Mouse (Mus musculus) urinary bladder, postnatal 10 days (tissue): ENCODE data around the gene Gm3285.

Source experiments
- DNase-seq: peaks from one replicate; pipeline ENCODE4 v3.0.0; 2022; ENCODE audit warnings: low spot score

Gm3285 gene

DNA sequence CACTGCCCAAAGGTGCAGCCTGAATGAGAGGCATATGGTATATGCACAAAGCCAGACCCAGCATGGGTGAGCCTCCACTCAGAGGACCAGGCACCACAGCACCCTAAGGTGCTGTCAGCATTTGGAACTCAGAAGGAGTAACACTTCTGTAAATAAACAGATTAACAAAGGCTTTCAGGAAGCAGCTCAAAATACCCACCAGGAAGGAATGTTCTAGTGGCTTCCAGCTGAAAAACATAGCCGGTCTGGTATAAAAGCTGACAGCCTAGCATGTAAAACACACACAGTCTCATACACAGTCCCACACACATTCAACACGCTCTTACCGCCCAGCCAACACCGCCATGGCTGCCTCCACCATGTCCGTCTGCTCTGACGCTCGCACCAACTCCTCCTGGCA lies at the start of gene Gm3285:
Gm3285 (plus strand) TSS at position 301 of the 400 bp plus-strand sequence.
- no peak for DNase-seq

DNA sequence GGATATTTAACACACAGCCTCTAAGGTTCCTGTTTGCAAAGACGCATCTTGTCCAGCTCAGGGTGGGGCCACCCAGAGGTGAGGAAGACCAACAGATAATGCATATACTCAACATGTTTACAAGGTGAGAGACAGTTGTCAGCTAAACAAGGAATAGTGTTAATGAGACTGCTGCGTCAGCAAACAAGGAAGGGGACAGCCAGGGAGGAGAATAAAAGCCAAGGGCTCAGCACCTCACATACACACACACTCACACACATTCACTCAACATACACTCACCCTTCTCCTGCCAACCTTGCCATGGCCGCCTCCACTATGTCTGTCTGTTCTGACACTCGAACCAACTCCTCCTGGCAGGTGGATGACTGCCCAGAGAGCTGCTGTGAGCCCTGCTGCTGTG lies 47.4 kb upstream of the Gm3285 start, which contains the start of gene Gm2696:
Gm2696 (plus strand) TSS at position 301 of the 400 bp plus-strand sequence.
- DNase-seq = no peak

DNA sequence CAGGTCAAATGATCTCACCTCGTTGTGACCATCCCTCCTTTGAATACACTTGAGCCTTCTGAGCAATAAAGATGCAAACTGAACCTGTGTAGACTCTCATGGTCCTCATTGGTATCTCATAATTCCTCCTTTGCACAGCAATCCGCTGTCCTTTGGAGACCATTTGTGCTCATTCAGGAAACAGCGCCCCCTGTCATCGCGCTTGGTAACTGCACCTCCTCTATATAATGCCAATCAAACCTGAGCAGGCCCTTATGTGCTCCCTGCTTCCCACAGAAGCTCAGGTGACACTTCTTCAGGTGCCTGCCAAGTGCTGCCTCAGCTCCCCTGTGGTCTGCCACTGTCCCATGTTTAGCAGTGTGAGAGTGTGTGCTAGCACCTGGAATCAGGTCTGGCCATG lies 46.3 kb upstream of the Gm3285 start:
- no peak for DNase-seq

DNA sequence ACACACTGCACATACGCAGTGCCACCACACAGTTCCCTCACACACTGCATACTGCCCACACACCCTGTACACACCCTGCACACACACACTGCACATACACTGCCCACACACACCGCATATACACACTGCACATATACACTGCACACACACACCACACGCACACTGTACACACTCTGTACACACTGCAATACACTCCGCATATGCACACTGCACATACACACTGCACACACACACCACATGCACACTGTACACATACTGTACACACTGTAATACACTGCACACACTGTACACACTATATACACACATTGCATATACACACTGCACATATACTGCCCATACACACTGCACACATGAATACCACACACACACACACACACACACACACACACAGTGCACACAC lies 43.3 kb upstream of the Gm3285 start:
- no peak for DNase-seq

DNA sequence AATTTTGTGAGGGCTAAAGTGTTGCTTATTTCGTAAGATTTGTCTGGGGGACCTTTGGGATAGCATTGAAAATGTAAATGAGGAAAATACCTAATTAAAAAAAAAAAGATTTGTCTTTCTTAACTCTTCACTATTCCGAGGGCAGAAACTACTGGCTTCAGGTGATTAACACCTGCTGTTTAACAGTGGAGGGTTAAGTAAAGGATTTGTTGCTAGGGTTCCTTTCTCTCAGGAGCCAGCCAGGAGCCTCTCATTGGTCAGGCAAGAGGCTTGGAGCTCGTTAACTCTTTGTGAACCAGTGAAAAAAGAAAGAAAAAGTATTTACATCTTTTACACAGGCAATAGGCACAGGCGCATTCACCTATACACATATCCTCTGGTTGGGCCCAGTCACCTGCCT lies 42.6 kb upstream of the Gm3285 start:
- DNase-seq = no peak

DNA sequence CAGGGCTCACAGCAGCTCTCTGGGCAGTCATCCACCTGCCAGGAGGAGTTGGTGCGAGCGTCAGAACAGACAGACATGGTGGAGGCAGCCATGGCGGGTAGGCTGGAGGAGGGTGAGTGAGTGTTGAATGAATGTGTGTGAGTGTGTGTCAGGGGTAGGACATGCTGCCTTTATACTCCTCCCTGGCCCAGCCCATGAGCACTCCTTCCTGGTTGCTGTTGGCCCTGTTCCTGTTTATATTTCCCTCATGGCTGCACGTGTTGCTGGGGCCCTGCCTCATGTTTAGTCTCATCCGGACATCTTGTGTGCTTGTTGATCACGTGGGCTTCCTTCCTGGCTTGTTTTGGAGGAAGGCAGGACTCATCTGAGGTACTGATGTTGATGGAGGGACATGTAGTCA lies 34.8 kb upstream of the Gm3285 start, which contains the start of gene Krtap10-4:
Krtap10-4 (minus strand) TSS at position 145 of the 400 bp plus-strand sequence.
- no peak for DNase-seq

DNA sequence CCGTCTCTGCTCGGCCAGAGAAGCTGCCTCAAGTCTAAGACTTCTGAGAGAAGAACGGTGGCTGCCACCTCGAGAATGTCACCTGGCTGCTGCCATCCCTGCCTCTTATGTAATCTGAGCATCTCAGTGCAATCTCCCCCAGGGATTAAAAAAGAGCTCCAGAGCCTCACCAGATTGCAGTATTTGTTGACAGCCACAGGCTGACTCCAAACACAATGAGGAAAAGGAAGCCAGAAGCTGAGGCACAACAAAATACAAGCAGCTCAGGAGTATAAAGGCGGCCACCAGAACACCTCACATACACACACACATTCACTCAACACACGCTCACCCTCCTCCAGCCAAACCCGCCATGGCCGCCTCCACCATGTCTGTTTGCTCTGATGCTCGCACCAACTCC lies 26.1 kb upstream of the Gm3285 start, which contains the start of gene Krtap10-10:
Krtap10-10 (plus strand) TSS at position 301 of the 400 bp plus-strand sequence.
- no peak for DNase-seq

DNA sequence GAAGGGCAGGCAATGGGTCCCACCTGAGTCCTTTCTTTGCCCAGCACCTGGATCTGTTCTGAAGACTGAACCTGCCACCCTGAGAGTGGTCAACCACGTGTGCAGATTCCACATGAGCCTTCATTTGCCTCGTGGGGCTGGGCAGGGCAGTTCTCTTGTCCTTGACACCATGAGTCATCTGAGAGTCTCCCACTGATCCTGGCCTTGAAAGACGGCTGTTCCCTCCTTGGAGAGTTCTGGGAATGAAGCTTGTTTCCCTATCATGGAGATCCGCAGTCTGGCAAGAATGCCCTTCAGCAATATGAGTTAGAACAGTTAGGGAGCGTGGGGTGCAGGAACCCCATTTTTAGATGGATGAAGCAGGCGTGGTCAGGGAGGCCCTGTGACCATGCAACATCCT lies 22.8 kb upstream of the Gm3285 start:
- no peak for DNase-seq

DNA sequence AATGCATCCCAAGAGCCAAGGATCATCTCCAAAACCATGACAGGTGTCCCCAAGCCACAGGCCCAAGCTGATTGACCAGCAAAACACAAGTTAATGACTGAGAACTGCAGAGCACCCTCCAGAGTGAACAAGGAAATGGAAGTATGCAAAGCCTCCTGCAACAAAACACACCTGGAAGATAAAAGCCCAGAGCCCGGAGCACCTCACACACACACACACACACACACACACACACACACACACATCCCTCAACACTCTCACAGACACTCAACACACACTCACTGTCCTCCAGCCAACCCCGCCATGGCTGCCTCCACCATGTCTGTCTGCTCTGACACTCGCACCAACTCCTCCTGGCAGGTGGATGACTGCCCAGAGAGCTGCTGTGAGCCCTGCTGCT lies 15.3 kb upstream of the Gm3285 start, which contains the start of gene Gm36176:
Gm36176 (plus strand) TSS at position 301 of the 400 bp plus-strand sequence.
- DNase-seq = no peak

DNA sequence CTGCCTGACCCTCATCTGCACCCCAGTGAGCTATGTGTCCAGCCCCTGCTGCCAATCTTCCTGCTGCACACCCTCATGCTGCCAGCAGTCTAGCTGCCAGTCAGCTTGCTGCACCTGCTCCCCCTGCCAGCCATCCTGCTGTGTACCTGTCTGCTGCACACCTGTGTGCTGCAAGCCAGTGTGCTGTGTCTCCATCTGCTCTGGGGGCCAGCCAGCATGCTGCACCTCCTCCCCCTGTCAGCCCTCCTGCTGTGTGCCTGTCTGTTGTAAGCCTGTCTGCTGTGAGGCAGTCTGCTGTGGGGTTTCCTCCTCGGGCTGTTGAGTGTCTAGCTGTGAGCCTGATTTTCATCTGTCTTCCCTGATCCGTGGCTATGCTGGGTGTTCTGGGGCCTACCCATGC lies 14.8 kb upstream of the Gm3285 start:
- no peak for DNase-seq

DNA sequence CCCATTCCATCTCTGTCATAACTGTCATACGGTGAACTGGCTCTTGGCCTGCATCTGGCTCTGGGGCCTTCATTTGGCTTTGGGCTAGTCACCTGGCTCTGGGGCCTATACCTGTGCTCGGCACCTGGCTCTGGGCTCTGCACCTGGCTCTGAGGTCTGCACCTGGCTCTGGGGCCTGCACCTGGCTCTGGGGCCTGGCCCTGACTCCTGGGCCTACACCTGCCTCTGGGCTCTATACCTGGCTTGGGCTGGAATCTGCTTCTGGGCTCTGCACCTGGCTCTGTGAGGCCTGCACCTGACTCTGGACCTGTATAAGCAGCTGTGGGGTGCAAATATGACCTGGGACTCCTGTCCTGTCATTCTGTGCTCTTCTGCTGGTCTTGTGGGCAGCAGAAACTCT lies 14.2 kb upstream of the Gm3285 start:
- no peak for DNase-seq

DNA sequence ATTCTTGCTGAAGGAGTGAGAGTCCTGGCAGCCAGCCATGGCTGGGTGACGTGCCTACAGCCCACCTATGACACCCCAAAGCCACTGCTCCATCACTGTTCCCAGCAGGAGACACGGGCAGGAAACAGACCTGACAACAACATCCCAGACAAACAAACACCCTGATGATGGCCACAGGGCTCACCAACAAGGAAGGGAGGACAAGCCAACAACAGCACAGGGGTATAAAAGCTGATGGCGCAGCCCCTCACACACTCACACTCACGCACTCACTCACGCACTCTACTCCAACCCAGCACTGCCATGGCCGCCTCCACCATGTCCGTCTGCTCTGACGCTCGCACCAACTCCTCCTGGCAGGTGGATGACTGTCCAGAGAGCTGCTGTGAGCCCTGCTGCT lies 9.2 kb upstream of the Gm3285 start, which contains the start of gene Gm10318:
Gm10318 (plus strand) TSS at position 301 of the 400 bp plus-strand sequence.
- no peak for DNase-seq

DNA sequence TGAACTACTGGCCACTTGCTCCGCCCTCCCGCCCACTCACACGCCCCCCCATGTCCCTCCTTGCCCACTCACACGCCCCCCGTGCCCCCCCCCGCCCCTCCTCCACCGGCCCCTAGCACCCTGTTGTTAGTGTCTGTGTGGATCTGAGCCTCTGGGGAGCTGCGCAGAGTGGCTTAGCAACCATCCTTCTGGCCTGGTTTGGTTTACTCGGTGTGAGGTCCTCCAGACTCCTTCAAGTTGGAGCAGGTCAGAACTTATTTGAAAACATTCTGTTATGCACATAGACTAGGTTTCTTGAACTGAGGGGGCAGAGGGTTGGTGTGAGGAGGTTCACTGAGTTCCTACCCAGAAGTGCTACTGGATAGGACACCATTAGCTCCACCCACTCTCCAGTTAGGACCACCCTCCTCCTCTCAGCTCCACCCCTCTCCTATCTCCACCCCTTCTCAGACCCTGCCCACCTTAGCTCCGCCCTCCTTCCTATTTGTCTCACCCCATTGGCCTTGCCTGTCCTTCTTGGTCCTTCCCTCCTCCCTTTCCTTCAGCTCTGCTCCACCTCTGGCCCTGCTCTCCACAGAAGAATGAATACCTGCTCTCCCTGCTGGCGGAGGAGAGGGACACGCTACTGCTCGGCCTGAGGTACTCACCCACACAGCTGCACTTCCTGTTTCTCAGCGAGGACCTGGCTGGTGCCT lies 2.4 kb downstream of the Gm3285 start:
- no peak for DNase-seq

DNA sequence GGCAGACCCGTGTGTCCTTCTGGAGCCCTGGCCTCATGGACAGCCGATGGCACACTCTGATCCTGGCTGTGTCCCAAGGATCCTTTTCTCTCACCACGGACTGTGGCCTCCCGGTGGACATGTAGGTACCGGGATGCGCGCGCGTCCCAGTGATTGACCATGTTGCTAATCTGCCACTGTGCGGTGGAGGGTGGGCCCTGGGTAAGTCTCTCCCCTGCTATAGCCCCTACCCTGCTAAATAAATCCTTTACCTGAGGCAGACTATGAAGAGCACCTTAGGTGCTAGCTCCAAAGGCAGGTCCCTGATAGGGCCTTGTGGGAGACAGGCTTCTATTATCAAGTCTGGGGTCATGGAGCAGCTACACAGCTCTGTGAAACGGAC lies 3.0 kb downstream of the Gm3285 start:
- DNase-seq = no peak

DNA sequence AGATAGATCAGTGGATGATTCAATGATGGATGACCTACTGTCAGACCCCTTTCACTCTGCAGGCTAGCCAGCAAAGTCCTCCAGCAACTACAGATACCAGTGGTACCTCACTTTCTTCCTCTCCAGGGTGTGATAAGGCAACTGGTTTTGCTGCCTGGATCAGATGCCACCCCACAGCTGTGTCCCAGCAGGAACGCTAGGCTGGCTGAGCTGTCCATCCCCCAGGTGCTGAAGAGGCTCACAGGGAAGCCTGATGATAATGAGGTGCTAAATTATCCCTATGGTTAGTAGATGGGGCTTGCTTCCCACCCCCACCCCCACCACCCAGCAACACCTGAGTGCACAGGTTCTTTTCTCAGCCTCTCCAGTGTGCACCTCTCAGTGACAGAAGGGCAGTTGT lies 5.8 kb downstream of the Gm3285 start:
- no peak for DNase-seq

DNA sequence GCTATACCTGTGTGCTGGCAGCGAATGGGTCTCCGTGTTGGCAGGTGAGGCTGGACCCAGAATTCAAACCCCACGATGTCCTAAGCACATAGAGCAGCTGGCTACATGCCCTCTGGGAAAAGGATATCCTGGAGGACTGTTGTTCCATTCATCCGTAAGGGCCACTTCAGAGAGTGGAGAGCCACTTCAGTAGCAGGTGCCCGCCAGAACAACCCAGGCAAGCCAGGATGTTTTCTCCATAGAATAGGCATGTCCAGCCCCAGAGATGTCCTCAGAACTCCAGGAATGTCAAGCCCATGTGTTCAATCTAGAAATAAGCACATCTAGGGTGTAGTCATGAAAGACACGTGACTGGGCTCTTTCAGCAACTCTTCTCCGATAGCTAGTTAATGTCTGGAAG lies 7.9 kb downstream of the Gm3285 start:
- no peak for DNase-seq

DNA sequence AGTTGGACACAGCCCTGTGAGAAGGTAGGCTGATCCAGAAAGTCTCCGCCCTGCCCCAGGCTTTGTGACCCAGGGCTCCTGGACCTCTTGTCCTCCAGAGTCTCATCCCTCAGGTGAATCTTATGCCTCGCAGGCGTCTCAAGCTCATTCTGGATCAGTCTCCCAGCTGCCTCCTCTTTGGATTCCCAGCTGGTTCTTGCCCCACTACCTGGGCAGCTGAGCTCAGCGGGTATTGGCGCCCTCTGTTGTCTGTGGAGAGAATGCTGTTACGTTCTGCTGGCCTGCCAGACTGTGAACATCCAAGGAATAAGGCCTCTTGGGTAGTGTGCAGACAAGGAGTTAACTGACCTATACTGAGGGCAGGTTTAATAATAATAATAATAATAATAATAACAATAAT lies 17.2 kb downstream of the Gm3285 start:
- DNase-seq = no peak

DNA sequence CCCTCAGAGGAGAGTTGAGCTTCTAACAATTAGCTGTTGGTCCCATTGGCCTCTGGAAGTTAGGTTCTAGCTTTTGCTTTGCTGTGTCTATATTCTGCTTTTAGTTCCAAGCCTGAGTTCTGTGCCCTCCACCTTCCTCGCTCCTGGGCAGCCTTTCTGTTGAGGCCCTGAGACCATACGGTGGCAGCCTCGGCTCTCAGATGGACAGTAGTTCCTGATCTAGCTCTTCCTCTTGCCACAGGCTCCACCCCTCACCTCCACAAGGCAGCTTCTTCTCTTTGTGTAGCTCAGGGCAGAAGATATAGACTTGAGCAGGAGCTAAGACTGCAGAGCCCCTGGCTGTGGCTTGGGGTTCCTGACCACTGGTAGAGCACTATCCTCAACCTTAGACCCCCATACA lies 18.5 kb downstream of the Gm3285 start:
- DNase-seq = no peak

DNA sequence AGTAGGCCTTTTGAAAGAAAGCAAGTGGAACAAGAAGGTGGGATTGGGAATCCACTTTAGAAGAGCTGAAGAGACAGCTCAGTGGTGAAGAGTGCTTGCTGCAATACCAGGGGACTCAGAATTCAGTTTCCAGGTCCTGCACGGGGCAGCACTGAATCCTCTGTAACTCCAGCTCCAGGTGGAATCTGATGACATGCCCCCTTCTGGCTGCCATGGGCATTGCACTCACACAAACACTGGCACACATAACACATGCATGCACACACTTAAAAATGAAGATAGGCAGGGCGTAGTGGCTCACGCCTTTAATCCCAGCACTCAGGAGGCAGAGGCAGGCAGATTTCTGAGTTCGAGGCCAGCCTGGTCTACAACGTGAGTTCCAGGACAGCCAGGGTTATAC lies 20.8 kb downstream of the Gm3285 start:
- DNase-seq = no peak

DNA sequence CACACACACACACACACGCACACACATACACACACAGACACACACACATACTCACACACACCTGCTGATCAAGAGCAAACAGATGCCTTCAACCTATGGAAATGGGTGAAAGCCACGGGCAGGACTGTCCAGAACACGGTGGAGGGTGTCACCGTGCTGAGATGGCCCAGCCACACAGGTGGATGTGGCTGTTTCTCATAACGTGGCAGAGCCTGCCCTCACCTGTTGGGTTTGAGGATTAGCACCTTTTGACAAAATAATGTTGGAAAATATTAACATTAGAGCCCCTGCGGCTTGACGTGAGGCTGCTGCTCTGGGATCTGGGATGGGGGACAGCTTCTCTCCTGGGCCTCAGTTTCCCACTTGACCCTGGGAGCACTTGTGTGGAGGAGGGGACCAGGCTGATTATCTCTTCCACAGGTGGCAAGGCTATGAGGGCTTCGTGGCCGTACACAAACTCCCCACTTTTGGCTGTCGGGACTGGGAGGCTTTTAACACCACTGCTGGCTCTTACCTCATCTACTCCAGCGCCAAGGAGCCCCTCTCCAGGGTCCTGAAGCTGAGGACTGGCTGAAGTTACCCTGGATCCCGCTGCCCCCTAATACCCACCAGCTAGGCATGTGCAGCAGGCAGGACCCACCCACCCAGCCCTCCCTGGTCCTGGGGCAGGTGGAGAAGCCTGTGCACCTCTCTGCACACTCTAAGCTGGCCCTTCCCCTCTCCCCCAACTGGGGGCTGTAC lies 24.4 kb downstream of the Gm3285 start:
- no peak for DNase-seq

DNA sequence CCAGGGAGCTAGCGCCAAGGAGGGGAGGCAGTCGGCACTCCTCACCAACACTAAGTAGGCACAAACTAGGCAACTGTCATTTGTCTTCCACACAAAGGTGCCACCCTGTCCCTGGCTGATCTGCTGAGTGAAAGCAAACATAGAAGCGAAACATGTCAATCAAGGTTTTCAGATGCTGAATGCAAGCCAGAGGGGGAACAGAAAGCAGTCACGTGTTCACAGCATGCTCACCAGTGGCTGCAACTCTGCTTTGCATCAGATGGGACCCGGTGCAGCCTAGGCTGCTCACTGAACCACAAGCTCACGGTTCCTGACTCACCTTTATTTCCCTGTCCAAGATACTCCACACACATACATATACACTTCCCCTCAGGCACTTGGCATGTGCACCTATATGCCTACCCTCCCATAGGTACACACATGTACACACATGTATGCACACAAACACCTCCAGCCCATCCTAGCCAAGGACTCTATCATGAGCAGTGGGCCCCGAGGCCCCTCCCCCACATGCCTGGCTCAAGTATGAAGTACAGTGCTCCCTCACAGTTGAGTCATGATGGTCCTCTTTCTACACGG lies 29.3 kb downstream of the Gm3285 start:
- DNase-seq = no peak

DNA sequence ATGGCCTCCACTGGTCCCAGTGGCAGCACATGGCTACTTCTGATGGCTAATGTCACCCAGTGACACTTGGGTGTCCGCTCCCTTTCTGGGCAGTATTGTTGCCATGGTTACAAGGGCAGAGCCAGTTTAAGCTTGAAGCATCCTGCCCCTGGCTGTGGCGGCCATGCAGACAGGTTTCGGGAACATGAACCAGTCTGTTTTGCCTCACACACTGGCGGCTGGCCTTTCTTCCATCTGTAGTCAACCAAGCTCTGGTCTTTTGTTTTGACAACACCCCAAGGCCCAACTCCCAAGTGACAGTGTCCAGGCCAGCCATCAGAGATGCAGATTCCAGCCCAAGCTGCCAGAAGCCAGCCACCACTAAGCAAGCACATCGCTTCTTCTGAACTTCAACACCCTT lies 33.8 kb downstream of the Gm3285 start:
- no peak for DNase-seq

DNA sequence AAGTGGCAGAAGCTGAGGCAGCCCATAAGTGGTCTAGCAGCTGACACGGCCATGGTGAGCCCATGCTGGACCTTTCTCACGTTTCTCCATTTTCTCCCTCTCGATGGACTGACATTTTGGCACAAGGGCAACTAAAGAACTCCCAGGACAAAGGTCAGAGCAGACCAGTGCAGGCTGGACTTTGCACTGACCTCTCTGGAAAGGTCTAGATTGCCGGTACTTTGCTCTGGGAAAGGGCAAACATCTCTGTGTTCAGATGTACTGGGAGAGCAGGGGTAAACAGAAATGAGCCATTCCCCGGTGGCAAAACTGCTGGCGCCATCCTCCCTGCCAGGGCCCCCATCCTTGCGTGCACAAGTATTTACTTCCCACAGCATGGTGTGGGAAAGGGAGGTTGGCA lies 38.4 kb downstream of the Gm3285 start:
- DNase-seq = no peak
